Mouse (Mus musculus) embryonic facial prominence, embryonic 10.5 days (tissue): Measurements from ENCODE around the gene Nsun5. TPM values are rescaled to one million over a fixed set of nuclear protein-coding genes. Genes with fewer than 3 reads are reported as not detected.

Experiments used
- DNase-seq: peaks from one replicate; pipeline ENCODE4 v3.0.0-alpha.2; 2017; ENCODE audit warnings: low spot score
- H3K27ac ChIP-seq: fragments of 300-500 bp; sonication (generic); replicated peaks from 2 replicates; pipeline ENCODE4 v1.5.1; 2016; ENCODE audit warnings: mild to moderate bottlenecking
- H3K27me3 ChIP-seq: fragments of 300-500 bp; sonication (generic); replicated peaks from 2 replicates; pipeline ENCODE4 v1.6.1; 2016; ENCODE audit warnings: low read depth, mild to moderate bottlenecking; ENCODE audit not compliant: poor library complexity, severe bottlenecking
- H3K36me3 ChIP-seq: fragments of 300-500 bp; sonication (generic); replicated peaks from 2 replicates; pipeline ENCODE4 v1.6.1; 2016; ENCODE audit warnings: mild to moderate bottlenecking, moderate library complexity
- H3K4me1 ChIP-seq: fragments of 300-500 bp; sonication (generic); 2 replicates; pipeline ENCODE4 v1.6.1; 2016
- H3K4me3 ChIP-seq: fragments of 300-500 bp; sonication (generic); 2 replicates; pipeline ENCODE4 v1.5.1; 2016; ENCODE audit warnings: mild to moderate bottlenecking, moderate library complexity
- H3K9me3 ChIP-seq: fragments of 300-500 bp; sonication (generic); 2 replicates; pipeline ENCODE4 v1.6.1; 2016; ENCODE audit warnings: mild to moderate bottlenecking
- WGBS: fragments of 180-500 bp; shearing (Covaris S2); methylation state at CpG from one replicate; pipeline ENCODE4 v1.1.7; 2016; 5-methylcytosine and 5-hydroxymethylcytosine counted together
- polyA plus RNA-seq: library from polyadenylated mRNA; unstranded; fragments of >200 nt; fragmentation: Nextera tagmentation; extraction: Ambion mirVana; gene quantifications from 2 replicates; pipeline ENCODE4 v1.2.1, GENCODE M21; 2016

The Nsun5 gene
- 47.9 and 48.0 TPM in 2 replicates for polyA plus RNA-seq

DNA sequence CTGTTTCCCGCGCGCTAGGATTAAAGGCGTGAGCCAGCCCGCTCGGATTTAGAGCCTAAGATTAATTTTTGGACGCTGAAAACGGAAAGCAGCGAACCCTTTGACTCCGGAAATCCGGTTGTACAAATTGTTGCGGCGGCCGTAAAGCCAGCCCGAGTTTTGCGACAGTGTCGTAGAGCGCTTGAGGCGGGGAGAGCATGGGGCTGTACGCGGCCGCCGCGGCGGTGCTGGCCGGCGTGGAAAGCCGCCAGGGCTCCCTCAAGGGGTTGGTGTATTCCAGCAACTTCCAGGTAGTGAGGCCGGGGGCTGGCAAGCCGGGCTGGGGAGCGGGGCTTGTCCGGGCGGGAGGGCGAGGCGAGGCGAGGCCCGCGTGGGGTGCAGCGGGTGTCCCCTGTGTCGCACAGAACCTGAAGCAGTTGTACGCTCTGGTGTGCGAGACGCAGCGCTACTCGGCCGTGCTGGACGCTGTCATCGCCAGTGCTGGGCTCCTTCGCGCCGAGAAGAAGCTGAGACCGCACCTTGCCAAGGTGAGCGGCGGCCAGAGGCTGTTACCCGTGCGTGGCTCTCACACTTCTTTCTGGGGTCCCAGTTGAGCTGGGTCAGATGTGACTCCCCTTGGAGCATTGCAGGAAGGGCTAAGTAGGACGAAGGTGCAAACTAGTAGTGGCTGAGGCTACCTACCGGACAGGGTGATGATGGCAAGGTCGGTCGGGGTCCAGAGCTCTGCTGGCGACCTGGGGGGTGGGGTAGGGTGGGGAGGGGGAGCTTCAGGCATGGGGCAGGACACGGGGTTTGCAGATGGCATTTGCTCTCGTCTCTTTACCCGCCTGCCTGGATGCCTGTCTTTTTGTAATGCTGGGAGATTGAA, at the start of gene Nsun5:
TSS of gene Nsun5 (plus strand) at position 167 of the 868 bp plus-strand sequence.
- peaks cover 40% of the 10 kb centered on the region for H3K36me3 ChIP-seq
- peaks cover 17% of the 10 kb centered on the region for H3K4me1 ChIP-seq
- DNase-seq: peak; percentile 95
- no peaks in the 10 kb centered on the region; the same call in 1 of the 2 replicates for H3K27me3 ChIP-seq
- H3K9me3 ChIP-seq: no peaks in the 10 kb centered on the region
- under 1% methylated on average over 64 of the region's 64 CpGs for WGBS
- peak within 1 kb of the TSS; percentile 85 for H3K27ac ChIP-seq
- H3K4me3 ChIP-seq: peak within 1 kb of the TSS; percentile 99

DNA sequence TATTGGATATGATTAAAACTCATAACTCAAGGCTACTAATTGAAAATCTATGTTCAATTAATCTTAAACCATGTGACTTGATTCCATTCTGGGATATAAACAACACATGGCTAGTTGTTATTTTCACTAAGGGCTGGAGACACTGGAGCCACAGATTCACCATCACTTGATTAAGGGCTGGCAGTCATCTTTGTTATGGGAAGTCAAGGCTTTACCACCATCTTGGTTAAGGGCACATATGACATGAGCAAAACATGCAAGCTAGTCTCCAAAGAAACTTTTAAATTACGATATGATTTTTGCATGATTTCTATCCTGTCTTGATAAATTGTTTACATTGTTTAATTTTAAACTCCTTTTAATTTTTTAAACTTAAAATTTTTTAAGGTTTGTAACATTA, 47.6 kb upstream of the Nsun5 start:
- H3K9me3 ChIP-seq: no peaks in the 10 kb centered on the region

DNA sequence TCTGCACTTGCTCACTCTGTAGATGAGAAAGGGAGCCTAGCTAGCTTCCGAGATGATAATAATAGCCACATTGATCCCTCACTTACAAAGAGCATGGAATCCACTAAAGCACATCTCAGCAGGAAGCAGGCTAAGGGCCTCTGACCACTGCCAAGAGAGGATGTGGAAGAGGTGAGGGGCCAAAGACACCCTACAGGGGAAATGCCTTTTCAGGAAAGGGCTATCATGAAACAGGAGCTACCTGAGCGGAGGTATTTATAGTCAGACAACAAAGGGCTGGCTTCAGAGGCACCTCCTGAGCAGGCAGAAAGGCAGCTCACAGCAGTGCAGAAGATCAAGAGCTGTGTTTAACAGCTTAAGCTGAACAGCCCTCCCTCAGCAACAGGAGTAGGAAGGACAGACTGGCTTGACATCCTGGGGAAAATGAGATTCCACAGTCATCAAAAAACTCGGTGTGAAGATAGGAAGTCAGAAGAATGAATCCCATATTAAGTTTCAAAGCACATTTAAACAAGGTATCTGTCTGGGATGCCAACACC, 43.6 kb upstream of the Nsun5 start:
- Histone ChIP-seq H3K4me1 (peaks cover 10% of the 10 kb centered on the region; the same call in 1 of the 2 replicates), H3K9me3 (no peaks in the 10 kb centered on the region), H3K4me3 (no peak overlapping the region), H3K36me3 (no peaks in the 10 kb centered on the region), H3K27me3 (no peaks in the 10 kb centered on the region), H3K27ac (no peak overlapping the region)
- WGBS: 9% methylated on average over 3 of the region's 3 CpGs
- DNase-seq: no peak

More for the DNA sequence above, 47.6 kb upstream of the Nsun5 start:
- WGBS: 91% methylated on average over 1 of the region's 1 CpGs
- H3K27ac ChIP-seq: no peak overlapping the region
- no peaks in the 10 kb centered on the region for H3K36me3 ChIP-seq
- no peak for DNase-seq
- H3K4me1 ChIP-seq: peaks cover 10% of the 10 kb centered on the region; the same call in 1 of the 2 replicates
- no peaks in the 10 kb centered on the region for H3K27me3 ChIP-seq
- H3K4me3 ChIP-seq: no peak overlapping the region

DNA sequence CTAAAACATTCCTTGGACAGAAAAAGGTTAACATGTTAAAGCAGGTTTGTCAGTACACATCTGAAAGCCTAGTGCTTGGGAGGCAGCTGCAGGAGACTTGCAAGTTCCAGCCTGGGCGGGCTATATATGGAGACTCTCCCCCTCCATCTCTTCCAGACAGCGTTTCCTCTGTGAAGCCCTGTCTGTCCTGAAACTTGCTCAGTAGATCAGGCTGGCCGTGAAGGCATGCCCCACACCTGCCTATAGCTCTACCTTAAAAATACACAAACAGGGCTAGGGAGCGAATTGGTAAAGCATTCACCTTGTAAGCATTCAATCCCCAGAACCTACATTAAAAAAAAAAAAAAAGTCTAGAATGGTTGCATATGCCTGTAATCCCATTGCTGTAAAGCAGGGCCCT, 40.3 kb upstream of the Nsun5 start:
- H3K36me3 ChIP-seq: no peaks in the 10 kb centered on the region
- no peak overlapping the region for H3K27ac ChIP-seq
- H3K4me3 ChIP-seq: no peak overlapping the region
- peaks cover 10% of the 10 kb centered on the region; the same call in 1 of the 2 replicates for H3K4me1 ChIP-seq
- no peak for DNase-seq
- WGBS: 83% methylated on average over 4 of the region's 4 CpGs
- H3K9me3 ChIP-seq: no peaks in the 10 kb centered on the region
- H3K27me3 ChIP-seq: no peaks in the 10 kb centered on the region

DNA sequence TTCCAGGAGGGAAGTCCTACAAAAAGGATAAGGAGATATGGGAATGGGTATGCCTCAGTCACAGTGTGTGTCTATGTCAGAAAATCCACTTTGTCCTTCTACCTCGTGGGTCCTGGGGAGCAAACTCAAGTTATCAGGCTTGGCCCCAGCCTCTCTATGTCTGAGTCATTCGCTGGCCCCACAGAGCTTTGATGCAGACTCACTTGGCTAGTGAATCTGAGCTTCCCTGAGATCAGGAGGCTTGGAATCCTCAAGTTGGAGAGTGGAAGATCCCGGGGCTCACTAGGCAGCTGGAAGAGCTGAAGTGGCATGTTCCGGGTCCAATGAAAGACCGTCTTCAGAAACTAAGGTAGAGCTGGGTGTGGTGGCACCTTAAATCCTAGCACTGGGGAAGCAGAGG, 39.6 kb upstream of the Nsun5 start:
- Histone ChIP-seq H3K4me1 (peaks cover 10% of the 10 kb centered on the region; the same call in 1 of the 2 replicates), H3K4me3 (no peak overlapping the region), H3K27ac (no peak overlapping the region), H3K9me3 (no peaks in the 10 kb centered on the region), H3K36me3 (no peaks in the 10 kb centered on the region), H3K27me3 (no peaks in the 10 kb centered on the region)
- DNase-seq: no peak
- 87% methylated on average over 5 of the region's 5 CpGs for WGBS

DNA sequence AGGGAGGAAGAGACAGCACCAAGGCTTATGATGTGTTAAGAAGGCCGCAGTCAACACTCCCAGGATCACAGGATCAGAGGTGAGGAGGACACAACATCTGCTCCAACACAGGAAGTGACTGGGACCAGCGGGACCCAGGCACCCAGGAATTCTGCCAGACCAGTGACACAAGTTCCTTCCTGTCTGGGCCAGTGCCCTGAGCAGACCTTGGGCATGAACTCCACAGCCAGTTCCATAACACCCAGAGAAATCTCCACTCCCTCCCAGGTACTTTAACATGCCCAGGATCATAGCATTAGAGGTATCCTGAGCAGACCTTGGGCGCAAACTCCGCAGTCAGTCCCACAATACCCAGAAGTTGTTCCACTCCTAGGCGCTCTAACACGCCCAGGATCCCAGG, 38.6 kb upstream of the Nsun5 start:
- H3K4me3 ChIP-seq: no peak overlapping the region
- WGBS: 89% methylated on average over 6 of the region's 6 CpGs
- DNase-seq: no peak

DNA sequence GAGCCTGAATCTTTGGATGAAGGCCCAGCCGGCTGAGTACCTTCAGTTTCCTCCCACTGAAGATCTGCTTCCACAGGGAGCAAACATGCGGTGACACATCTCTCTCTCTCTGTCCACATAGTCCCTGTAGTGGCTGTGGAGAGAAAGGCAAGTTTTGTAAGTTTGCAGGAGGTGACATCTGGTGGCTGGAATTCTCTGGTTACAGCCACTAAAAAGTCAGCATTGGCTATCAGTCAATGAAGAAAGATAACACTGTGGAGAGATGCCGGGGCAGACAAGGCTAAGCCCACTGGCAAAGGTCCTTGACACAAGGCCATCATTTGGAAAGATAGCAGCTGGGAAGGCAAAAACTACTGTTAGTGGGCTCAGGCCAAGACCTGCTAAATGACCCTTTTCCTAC, 32.2 kb upstream of the Nsun5 start:
- 56% methylated on average over 3 of the region's 3 CpGs for WGBS
- Histone ChIP-seq H3K4me1 (0 out of 2 replicates have a peak, but pooled peaks cover 2% of the 10 kb centered on the region), H3K27me3 (no peaks in the 10 kb centered on the region), H3K27ac (no peak overlapping the region), H3K4me3 (no peak overlapping the region), H3K36me3 (no peaks in the 10 kb centered on the region), H3K9me3 (no peaks in the 10 kb centered on the region)
- DNase-seq: no peak

More for the DNA sequence above, 38.6 kb upstream of the Nsun5 start:
- Histone ChIP-seq H3K4me1 (peaks cover 6% of the 10 kb centered on the region; the same call in 1 of the 2 replicates), H3K36me3 (no peaks in the 10 kb centered on the region), H3K27me3 (no peaks in the 10 kb centered on the region), H3K27ac (no peak overlapping the region), H3K9me3 (no peaks in the 10 kb centered on the region)

DNA sequence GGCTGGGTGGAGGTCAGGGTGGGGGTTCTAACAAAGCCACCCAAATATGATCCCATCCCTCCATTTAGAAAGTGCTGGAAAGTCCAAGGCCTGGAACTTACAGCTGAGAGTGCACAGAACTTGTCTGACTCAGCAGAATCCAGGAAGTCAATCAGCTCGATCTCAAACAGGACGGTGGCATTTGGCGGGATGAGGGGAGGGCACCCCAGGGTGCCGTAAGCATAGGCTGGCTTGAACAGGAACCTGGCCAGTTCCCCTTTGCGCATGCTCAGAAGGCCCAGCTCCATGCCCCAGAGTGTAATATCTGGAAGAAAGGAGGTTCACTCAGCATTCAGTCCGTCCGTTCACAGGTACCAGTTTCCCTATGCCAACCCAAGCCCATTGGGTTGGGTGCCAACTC, 23.8 kb upstream of the Nsun5 start:
- Histone ChIP-seq H3K27me3 (no peaks in the 10 kb centered on the region), H3K36me3 (no peaks in the 10 kb centered on the region), H3K27ac (no peak overlapping the region), H3K4me3 (no peak overlapping the region), H3K4me1 (no peaks in the 10 kb centered on the region), H3K9me3 (peaks cover 12% of the 10 kb centered on the region; the same call in 1 of the 2 replicates)
- DNase-seq: no peak
- 75% methylated on average over 7 of the region's 7 CpGs for WGBS

DNA sequence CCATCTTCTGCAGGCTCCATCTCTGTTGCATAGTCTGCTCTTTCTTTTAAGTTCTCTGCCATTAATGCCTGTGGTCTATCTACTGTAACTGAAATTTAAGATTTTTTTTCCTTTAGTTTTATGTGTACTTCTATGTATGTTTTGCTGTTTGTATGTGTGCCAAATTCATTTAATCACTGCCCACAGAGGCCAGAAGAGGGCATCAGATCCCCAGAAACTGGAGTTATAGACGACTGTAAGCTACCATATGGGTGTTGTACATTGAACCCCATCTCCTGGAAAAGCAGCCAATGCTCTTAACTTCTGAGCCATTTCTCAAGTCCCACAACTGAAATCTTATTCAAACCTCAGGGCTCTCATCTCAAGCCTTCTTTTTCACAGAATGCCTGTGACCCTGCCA, 23.3 kb upstream of the Nsun5 start:
- 29% methylated on average over 1 of the region's 1 CpGs for WGBS
- H3K4me3 ChIP-seq: no peak overlapping the region
- peaks cover 12% of the 10 kb centered on the region; the same call in 1 of the 2 replicates for H3K9me3 ChIP-seq
- no peak overlapping the region for H3K27ac ChIP-seq
- no peaks in the 10 kb centered on the region for H3K27me3 ChIP-seq
- DNase-seq: no peak
- no peaks in the 10 kb centered on the region for H3K36me3 ChIP-seq
- no peaks in the 10 kb centered on the region for H3K4me1 ChIP-seq

DNA sequence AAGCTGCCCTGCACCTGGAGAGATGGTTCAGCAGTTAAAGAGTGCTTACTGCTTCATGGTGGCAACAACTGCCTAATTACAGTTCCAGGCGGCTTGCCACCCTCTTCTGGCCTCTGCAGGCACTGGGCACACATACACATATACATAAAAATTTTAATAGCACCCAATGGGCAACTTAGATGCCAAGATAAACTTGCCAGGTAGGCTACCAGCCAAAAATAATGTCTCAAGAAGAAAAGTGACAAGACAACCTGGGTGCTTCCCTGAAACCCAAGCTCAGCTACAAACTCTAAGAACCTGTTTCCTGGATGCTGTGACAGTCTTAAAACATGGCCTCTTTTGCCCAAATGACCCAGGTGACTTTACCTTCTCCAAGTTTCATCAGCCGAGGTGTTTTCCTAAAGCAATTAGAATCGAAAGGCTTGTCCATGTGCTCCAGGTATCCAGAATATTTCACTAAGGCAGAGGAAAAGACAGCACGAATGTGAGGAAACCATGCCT, 22.2 kb upstream of the Nsun5 start:
- no peaks in the 10 kb centered on the region for H3K4me1 ChIP-seq
- no peak overlapping the region for H3K27ac ChIP-seq
- 72% methylated on average over 4 of the region's 4 CpGs for WGBS
- H3K27me3 ChIP-seq: peaks cover 8% of the 10 kb centered on the region
- H3K36me3 ChIP-seq: no peaks in the 10 kb centered on the region
- peaks cover 12% of the 10 kb centered on the region; the same call in 1 of the 2 replicates for H3K9me3 ChIP-seq
- DNase-seq: no peak
- no peak overlapping the region for H3K4me3 ChIP-seq

DNA sequence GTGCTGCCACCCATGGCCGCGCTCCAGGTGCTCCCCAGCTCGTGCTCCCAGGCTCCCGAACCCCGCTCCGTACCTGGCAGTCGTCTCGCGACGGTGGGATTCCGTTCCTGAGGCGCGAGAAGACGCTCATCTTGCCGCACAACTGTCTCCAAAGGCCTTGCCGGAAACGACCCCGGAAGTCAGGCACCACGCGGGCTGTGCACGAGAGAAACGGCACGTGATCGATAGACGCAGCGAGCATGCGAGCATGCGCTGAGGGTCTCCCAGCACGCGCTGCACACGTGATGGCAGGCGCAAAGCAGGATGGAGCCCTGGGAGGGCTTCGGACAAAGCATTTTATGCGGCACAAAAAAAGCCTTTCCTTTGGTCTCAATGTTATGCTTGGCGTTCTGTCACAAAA, 19.9 kb upstream of the Nsun5 start, which contains the start of gene Fkbp6:
TSS of gene Fkbp6 (minus strand) at position 183 of the 400 bp plus-strand sequence.
- Histone ChIP-seq H3K36me3 (no peaks in the 10 kb centered on the region), H3K9me3 (peaks cover 12% of the 10 kb centered on the region; the same call in 1 of the 2 replicates), H3K27ac (no peak within 1 kb of the TSS), H3K4me1 (0 out of 2 replicates have a peak, but pooled peaks cover 4% of the 10 kb centered on the region), H3K27me3 (peaks cover 27% of the 10 kb centered on the region), H3K4me3 (no peak within 1 kb of the TSS)
- no peak for DNase-seq
- 90% methylated on average over 35 of the region's 35 CpGs for WGBS

DNA sequence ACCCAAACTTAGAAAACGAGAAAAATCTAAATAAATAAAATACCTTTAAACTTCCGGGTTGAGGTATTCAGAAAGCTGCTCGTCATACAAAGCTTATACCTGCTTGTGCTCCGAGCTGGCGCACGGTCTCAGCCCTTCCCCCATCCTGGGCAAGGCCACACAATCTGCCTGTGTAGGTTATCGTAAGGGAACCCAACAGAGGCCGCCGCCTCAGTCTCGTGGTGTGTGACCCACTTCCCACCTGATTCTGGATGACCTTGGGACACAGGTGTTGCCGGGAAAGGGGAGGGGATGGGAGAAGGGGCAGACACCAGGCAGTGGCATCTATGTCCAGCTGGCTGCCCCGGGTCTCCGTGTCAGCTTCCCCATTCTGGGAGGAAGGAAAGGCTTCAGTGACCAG, 18.1 kb upstream of the Nsun5 start:
- WGBS: 87% methylated on average over 13 of the region's 13 CpGs
- Histone ChIP-seq H3K27me3 (peaks cover 27% of the 10 kb centered on the region), H3K9me3 (peaks cover 12% of the 10 kb centered on the region; the same call in 1 of the 2 replicates), H3K4me1 (0 out of 2 replicates have a peak, but pooled peaks cover 4% of the 10 kb centered on the region), H3K4me3 (no peak overlapping the region), H3K36me3 (no peaks in the 10 kb centered on the region), H3K27ac (no peak overlapping the region)
- DNase-seq: no peak
